Mouse (Mus musculus) thymus, adult 18-20 months (tissue): ENCODE results near the gene Olfr304.
"Not testable (repeated sequence)": the region's sequence is repeated elsewhere in the genome, so short reads cannot be mapped to it uniquely, and the experiment has no call there.

Experiments used
- DNase-seq, 2 experiments: peaks; one replicate each; pipeline ENCODE4 v3.0.0; 2022; ENCODE audit warnings: mixed read lengths in 2 of 2

Gene Olfr304

DNA sequence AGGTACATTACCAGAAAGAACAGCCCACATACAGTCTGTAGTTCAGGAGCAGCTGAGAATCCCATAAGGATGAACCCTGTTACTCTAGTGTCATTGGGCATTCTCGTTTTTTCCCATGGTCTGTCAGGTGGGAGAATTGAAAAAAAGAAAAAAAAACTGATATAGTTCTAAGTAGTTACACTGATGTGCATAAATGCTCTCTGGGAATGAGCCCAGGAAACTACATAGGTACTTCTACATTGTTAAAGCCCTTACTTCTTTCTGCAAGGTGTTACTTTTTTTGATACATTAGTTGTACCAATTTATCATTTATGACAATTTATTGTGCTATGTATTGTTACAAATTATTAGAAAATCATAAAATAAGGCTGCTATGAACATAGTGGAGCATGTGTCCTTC, at the start of gene Olfr304:
Gene Olfr304 (minus strand): TSS at position 101 of the 400 bp plus-strand sequence.
- DNase-seq = no peak

GRCm38 (mm10) chr7:86403546-86403945, 17.1 kb upstream of the Olfr304 start, which contains the start of gene Olfr301:
Olfr301 (plus strand) TSS chr7:86403846.
- DNase-seq = no peak

- no peak for DNase-seq
Observed at GRCm38 (mm10) chr7:86397689-86398088, 11.2 kb upstream of the Olfr304 start, which contains the start of gene Olfr303. Olfr303 (minus strand) TSS chr7:86397789.

DNA sequence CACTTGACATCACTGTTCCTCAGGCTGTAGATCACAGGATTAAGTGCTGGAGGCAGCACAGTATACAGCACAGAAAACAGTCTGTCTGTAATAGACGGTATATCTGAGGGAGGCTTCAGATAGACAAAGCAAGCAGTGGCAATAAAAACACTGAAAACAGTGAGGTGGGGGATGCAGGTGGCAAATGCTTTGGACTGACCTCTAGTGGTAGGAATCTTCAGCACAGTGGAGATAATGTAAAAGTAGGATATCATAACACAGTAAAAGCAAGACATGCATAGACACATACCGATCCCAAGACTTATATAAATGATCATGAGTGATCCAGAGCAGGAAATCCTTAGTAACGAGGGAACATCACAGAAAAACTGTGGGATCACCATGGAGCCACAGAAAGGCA, 689 bp downstream of the Olfr304 start:
- no peak for DNase-seq

- no peak for DNase-seq
Observed at GRCm38 (mm10) chr7:86366828-86367227, 19.6 kb downstream of the Olfr304 start, which contains the start of gene Olfr305. Olfr305 (minus strand) TSS chr7:86366928.

DNA sequence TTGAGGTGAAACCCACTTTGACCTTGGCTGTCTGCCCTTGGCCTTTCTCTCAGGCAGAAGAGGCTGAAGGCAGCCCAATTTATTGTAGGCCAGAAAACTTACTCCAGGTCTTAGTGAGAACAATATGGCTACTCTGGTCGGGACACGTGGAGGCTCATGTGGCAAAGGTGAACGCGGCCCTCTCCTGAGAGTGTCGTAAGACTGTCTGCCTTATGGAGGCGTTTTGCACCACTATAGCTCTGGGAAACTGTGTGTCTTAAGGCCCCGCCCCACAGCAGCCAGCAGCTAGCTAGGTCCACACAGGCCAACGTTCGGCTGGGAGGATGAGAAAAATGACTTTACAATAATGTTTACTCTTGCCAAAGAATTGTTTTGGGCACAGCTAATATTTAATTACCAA, 40.2 kb downstream of the Olfr304 start:
- not testable (repeated sequence) for DNase-seq

DNA sequence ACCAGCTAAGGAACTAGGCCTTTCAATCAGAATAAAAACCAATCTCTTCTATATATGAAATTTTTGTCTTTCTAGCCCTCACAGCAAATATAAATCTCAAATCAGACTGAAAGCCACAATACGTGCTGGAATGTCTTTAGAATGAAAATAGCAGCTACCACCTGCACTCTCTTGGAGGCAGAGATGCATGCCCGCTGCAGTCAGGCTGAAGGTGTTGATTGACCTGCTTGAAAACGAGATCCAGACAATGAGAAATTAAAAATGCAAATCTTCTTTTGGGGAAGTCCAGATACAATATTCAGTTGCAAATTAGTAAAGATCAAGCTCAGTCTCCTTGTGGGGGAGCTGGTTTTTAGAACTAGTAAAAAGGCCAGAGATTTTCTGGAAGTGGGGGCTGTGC, 42.2 kb downstream of the Olfr304 start:
- no peak for DNase-seq

GRCm38 (mm10) chr7:86342881-86343565, 43.4 kb downstream of the Olfr304 start:
- no peak for DNase-seq

DNA sequence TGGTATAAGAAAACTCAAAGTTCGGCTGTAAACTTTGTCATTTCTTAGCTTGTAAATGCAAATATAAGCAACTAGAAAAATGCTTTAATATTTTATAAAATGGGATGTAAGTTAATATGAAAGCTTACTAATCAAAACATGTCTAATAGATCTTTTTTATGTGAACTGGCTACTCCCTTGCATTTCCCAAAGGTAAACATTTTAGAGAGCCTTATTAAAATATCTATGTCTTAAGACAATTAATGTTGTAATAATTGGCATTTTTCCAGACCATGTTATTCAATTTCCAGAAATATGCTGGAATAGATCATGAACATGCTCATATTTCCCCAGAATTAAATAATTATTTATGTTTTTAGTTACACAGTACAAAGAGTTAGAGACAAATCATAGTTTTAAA, 49.0 kb downstream of the Olfr304 start, which contains the start of gene Olfr307:
Gene Olfr307 (minus strand): TSS at position 101 of the 400 bp plus-strand sequence.
- no peak for DNase-seq
